Mouse (Mus musculus) liver, postnatal 0 days (tissue): ENCODE results near the gene Trpm3.

Experiments
- CTCF ChIP-seq: sonication (generic); IDR thresholded peaks from 2 replicates; pipeline ENCODE4 v1.5.1; 2016; ENCODE audit warnings: antibody characterized with exemption, low read depth
- EP300 ChIP-seq: IDR thresholded peaks from 2 replicates; pipeline ENCODE4 v1.6.1; 2016; ENCODE audit warnings: antibody characterized with exemption, low read depth, mild to moderate bottlenecking

- TF ChIP-seq CTCF (no peak), EP300 (no peak)
These were observed 895.3 kb downstream of the Trpm3 start for GRCm38 (mm10) chr19:23034117-23034516.
